Mouse (Mus musculus): Measurements from ENCODE around the gene Gad1.

Gene Gad1

GRCm38 (mm10) chr2:70565651-70566602 lies 13.1 kb downstream of the Gad1 start:
- DNase-seq, result peak in 1 of 2 experiments; percentile 27

GRCm38 (mm10) chr2:70566603-70566981 lies 13.7 kb downstream of the Gad1 start:
- DNase-seq, result peak; percentile 19 to 23

GRCm38 (mm10) chr2:70567071-70567681 lies 14.3 kb downstream of the Gad1 start:
- DNase-seq, result peak; percentile 83 to 84

- peak; percentile 19 to 23 for DNase-seq
Observed at GRCm38 (mm10) chr2:70567682-70568077, 14.8 kb downstream of the Gad1 start.

GRCm38 (mm10) chr2:70568198-70568941 lies 15.5 kb downstream of the Gad1 start:
- DNase-seq, result peak; percentile 56 to 61

GRCm38 (mm10) chr2:70571698-70572097 lies 18.8 kb downstream of the Gad1 start:
- no peak for DNase-seq

GRCm38 (mm10) chr2:70572251-70572650 lies 19.4 kb downstream of the Gad1 start:
- no peak for DNase-seq

- DNase-seq, result no peak
Observed at GRCm38 (mm10) chr2:70573544-70574210, 20.8 kb downstream of the Gad1 start.

- no peak for DNase-seq
Observed at GRCm38 (mm10) chr2:70588200-70588599, 35.3 kb downstream of the Gad1 start.

GRCm38 (mm10) chr2:70592432-70592831 lies 39.6 kb downstream of the Gad1 start:
- no peak for DNase-seq

- no peak for DNase-seq
Observed at GRCm38 (mm10) chr2:70593670-70594069, 40.8 kb downstream of the Gad1 start.

GRCm38 (mm10) chr2:70595896-70596295 lies 43.0 kb downstream of the Gad1 start:
- DNase-seq, result no peak

GRCm38 (mm10) chr2:70609769-70610168 lies 56.9 kb downstream of the Gad1 start:
- DNase-seq, result no peak

- DNase-seq, result peak; percentile 85 to 88
Observed at GRCm38 (mm10) chr2:70614745-70615351, 62.0 kb downstream of the Gad1 start.

- no peak for DNase-seq
Observed at GRCm38 (mm10) chr2:70616076-70616475, 63.2 kb downstream of the Gad1 start.

GRCm38 (mm10) chr2:70616617-70617016 lies 63.7 kb downstream of the Gad1 start:
- no peak for DNase-seq

GRCm38 (mm10) chr2:70619232-70619835 lies 66.5 kb downstream of the Gad1 start:
- peak; percentile 42 to 44 for DNase-seq

GRCm38 (mm10) chr2:70620225-70620624 lies 67.4 kb downstream of the Gad1 start:
- peak; percentile 81 to 84 for DNase-seq

GRCm38 (mm10) chr2:70622244-70622643 lies 69.4 kb downstream of the Gad1 start:
- DNase-seq, result no peak

GRCm38 (mm10) chr2:70625761-70626160 lies 72.9 kb downstream of the Gad1 start:
- DNase-seq, result no peak

GRCm38 (mm10) chr2:70628397-70628796 lies 75.5 kb downstream of the Gad1 start:
- DNase-seq, result peak; percentile 39 to 44

GRCm38 (mm10) chr2:70629339-70629761 lies 76.5 kb downstream of the Gad1 start:
- peak; percentile 40 for DNase-seq
